Mouse (Mus musculus): Measurements from ENCODE around the gene Pde1a. TPM values are rescaled to one million over a fixed set of nuclear protein-coding genes. Genes with fewer than 3 reads are reported as not detected.

The Pde1a gene
- polyA plus RNA-seq, 1 experiment from 2014 or later = 21.3 TPM

DNA sequence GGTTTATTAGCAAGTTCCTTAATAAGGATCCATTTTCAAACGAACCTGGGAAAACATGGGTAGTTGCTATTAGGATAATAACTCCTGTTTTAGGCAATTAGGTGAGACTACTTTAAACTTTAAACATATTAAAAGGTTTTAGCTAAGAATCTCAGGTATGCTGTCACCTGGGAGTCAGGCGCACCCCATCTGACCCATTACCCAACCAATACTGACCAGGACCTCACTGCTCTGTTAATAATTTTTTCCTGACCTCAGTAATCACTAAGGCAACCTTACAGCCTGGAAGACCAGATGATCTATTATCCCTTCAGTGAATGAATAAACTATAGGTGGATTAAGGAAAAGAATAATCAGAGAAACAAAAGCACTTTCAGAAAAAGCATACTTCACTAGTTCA, 100.2 kb downstream of the Pde1a start:
- 75% methylated on average over 2 of the region's 2 CpGs for WGBS (ENCODE audit: insufficient replicate concordance)
- H3K36me3 ChIP-seq (ENCODE audit: control insufficient read depth, insufficient read depth, low read length) = no peaks in the 10 kb centered on the region
- ATAC-seq (replicated peaks; ENCODE audit: insufficient number of reproducible peaks, low FRiP score, low TSS enrichment) = no peak
- 0 out of 2 replicates have a peak, but pooled peaks cover 3% of the 10 kb centered on the region for H3K4me1 ChIP-seq (ENCODE audit: control insufficient read depth, insufficient read depth, low read length)
- no peak overlapping the region for H3K4me2 ChIP-seq
- no peak overlapping the region for H3K4me3 ChIP-seq (ENCODE audit: low read depth, low read length)
- no peaks in the 10 kb centered on the region for H3K27me3 ChIP-seq (ENCODE audit: control insufficient read depth, insufficient read depth, low read length)
- H3K9ac ChIP-seq (ENCODE audit: low read depth, low read length) = no peak overlapping the region
- H3K9me3 ChIP-seq (replicated peaks; ENCODE audit: control insufficient read depth, low read length) = no peaks in the 10 kb centered on the region
- H3K27ac ChIP-seq (ENCODE audit: low read depth, low read length) = no peak overlapping the region

DNA sequence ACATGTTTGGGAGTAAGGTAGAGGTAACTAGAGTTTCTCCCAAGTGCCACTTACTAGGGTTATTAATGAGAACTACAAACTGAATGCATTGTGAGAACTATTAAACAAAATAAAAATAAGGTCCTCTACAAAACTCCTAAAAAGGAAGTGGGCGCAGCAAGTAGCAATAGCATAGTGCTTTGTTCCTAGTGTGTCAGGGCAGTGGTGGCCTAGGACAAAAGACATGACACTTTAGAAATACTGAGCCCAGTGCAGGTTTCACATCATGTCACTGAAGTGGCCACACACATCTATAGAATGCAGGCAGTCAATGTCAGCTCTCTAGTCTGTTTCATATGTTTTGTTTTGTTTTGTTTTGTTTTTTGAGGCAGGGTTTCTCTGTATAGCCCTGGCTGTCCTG, 103.2 kb downstream of the Pde1a start:
- Histone ChIP-seq H3K27ac (ENCODE audit: low read depth, low read length) (no peak overlapping the region), H3K4me3 (ENCODE audit: low read depth, low read length) (no peak overlapping the region), H3K4me2 (no peak overlapping the region), H3K9ac (ENCODE audit: low read depth, low read length) (no peak overlapping the region), H3K27me3 (ENCODE audit: control insufficient read depth, insufficient read depth, low read length) (no peaks in the 10 kb centered on the region), H3K9me3 (replicated peaks; ENCODE audit: control insufficient read depth, low read length) (no peaks in the 10 kb centered on the region), H3K4me1 (ENCODE audit: control insufficient read depth, insufficient read depth, low read length) (0 out of 2 replicates have a peak, but pooled peaks cover 3% of the 10 kb centered on the region), H3K36me3 (ENCODE audit: control insufficient read depth, insufficient read depth, low read length) (no peaks in the 10 kb centered on the region)
- no peak for ATAC-seq (replicated peaks; ENCODE audit: insufficient number of reproducible peaks, low FRiP score, low TSS enrichment)
- 83% methylated on average over 1 of the region's 1 CpGs for WGBS (ENCODE audit: insufficient replicate concordance)

DNA sequence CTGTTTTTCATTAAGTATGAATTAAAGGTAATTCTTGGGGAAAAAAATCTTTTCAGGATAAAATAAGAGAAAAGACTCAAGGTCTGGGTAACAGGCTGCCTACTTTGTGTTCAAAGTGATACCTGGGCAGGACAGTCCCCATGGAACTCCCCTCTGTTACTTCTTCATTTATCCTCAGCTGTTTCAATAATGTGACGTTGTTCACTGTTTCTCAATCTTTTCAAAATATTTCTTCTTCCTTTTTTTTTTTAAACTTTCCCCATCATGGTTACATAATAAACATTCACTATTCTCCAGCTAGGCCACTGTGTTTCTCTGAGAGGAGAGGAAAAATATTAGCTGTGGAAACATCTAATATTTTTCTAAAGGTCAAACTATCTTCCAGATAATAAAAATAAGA, 103.7 kb downstream of the Pde1a start:
- no peak overlapping the region for H3K4me2 ChIP-seq
- no peaks in the 10 kb centered on the region for H3K27me3 ChIP-seq (ENCODE audit: control insufficient read depth, insufficient read depth, low read length)
- no peak overlapping the region for H3K27ac ChIP-seq (ENCODE audit: low read depth, low read length)
- no peak overlapping the region for H3K9ac ChIP-seq (ENCODE audit: low read depth, low read length)
- H3K4me3 ChIP-seq (ENCODE audit: low read depth, low read length) = no peak overlapping the region
- no peak for ATAC-seq (replicated peaks; ENCODE audit: insufficient number of reproducible peaks, low FRiP score, low TSS enrichment)
- no peaks in the 10 kb centered on the region for H3K36me3 ChIP-seq (ENCODE audit: control insufficient read depth, insufficient read depth, low read length)
- WGBS (ENCODE audit: insufficient replicate concordance) = 57% methylated on average over 1 of the region's 1 CpGs
- 0 out of 2 replicates have a peak, but pooled peaks cover 3% of the 10 kb centered on the region for H3K4me1 ChIP-seq (ENCODE audit: control insufficient read depth, insufficient read depth, low read length)
- no peaks in the 10 kb centered on the region for H3K9me3 ChIP-seq (replicated peaks; ENCODE audit: control insufficient read depth, low read length)

DNA sequence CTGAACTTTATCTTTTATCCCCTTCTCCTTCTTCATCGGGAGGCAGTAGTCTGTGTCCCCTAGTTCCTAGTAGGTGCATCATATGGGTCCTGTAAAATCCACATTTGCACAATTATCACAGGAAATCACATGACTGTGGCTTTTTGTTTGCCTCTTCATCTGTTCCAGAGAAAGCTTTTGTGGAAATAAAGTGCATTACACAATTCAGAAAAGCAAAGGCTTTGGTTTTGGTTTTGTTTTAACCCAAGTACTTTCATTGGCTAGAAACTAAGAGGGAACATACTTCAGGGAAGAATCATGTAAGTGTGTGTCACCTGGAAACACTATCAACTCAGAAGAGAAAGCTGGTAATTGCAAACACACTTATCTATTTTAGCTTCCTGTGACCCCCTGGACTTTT, 104.2 kb downstream of the Pde1a start:
- Histone ChIP-seq H3K4me3 (ENCODE audit: low read depth, low read length) (no peak overlapping the region), H3K27me3 (ENCODE audit: control insufficient read depth, insufficient read depth, low read length) (no peaks in the 10 kb centered on the region), H3K4me1 (ENCODE audit: control insufficient read depth, insufficient read depth, low read length) (0 out of 2 replicates have a peak, but pooled peaks cover 3% of the 10 kb centered on the region), H3K4me2 (no peak overlapping the region), H3K27ac (ENCODE audit: low read depth, low read length) (no peak overlapping the region), H3K36me3 (ENCODE audit: control insufficient read depth, insufficient read depth, low read length) (no peaks in the 10 kb centered on the region), H3K9ac (ENCODE audit: low read depth, low read length) (no peak overlapping the region), H3K9me3 (replicated peaks; ENCODE audit: control insufficient read depth, low read length) (no peaks in the 10 kb centered on the region)
- WGBS (ENCODE audit: insufficient replicate concordance) = 49% methylated on average over 1 of the region's 1 CpGs
- ATAC-seq (replicated peaks; ENCODE audit: insufficient number of reproducible peaks, low FRiP score, low TSS enrichment) = no peak

- no peak overlapping the region for H3K9ac ChIP-seq (ENCODE audit: low read depth, low read length)
- H3K4me2 ChIP-seq = no peak overlapping the region
- no peaks in the 10 kb centered on the region for H3K4me1 ChIP-seq (ENCODE audit: control insufficient read depth, insufficient read depth, low read length)
- H3K9me3 ChIP-seq (replicated peaks; ENCODE audit: control insufficient read depth, low read length) = no peaks in the 10 kb centered on the region
- no peak overlapping the region for H3K4me3 ChIP-seq (ENCODE audit: low read depth, low read length)
- H3K27me3 ChIP-seq (ENCODE audit: control insufficient read depth, insufficient read depth, low read length) = no peaks in the 10 kb centered on the region
- ATAC-seq (replicated peaks; ENCODE audit: insufficient number of reproducible peaks, low FRiP score, low TSS enrichment) = no peak
- no peaks in the 10 kb centered on the region for H3K36me3 ChIP-seq (ENCODE audit: control insufficient read depth, insufficient read depth, low read length)
- 76% methylated on average over 3 of the region's 3 CpGs for WGBS (ENCODE audit: insufficient replicate concordance)
- H3K27ac ChIP-seq (ENCODE audit: low read depth, low read length) = no peak overlapping the region
These were observed 115.1 kb downstream of the Pde1a start for GRCm38 (mm10) chr2:80014161-80014560.

GRCm38 (mm10) chr2:80013060-80013459, 116.2 kb downstream of the Pde1a start:
- no peak for ATAC-seq (replicated peaks; ENCODE audit: insufficient number of reproducible peaks, low FRiP score, low TSS enrichment)
- H3K27ac ChIP-seq (ENCODE audit: low read depth, low read length) = no peak overlapping the region

DNA sequence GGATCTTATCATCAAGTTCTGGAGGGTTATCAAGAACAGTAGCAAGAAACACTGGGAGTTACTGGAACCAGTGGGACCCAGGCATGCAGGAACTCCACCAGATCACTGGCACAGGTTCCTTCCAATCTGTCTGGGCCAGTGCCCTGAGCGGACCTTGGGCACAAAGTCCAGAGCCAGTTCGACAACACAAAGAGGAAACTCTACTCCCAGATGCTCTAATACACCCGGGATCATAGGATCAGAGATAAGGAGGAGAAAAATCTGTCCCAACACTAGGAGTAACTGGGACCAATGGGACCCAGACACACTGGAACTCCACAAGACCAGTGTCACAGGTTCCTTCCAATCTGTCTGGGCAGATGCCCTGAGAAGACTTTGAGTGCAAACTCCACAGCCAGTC, 130.1 kb downstream of the Pde1a start:
- Histone ChIP-seq H3K9me3 (replicated peaks; ENCODE audit: control insufficient read depth, low read length) (no peaks in the 10 kb centered on the region), H3K4me2 (no peak overlapping the region), H3K4me3 (ENCODE audit: low read depth, low read length) (no peak overlapping the region), H3K9ac (ENCODE audit: low read depth, low read length) (no peak overlapping the region), H3K27me3 (ENCODE audit: control insufficient read depth, insufficient read depth, low read length) (no peaks in the 10 kb centered on the region), H3K4me1 (ENCODE audit: control insufficient read depth, insufficient read depth, low read length) (no peaks in the 10 kb centered on the region), H3K27ac (ENCODE audit: low read depth, low read length) (no peak overlapping the region), H3K36me3 (ENCODE audit: control insufficient read depth, insufficient read depth, low read length) (no peaks in the 10 kb centered on the region)
- WGBS (ENCODE audit: insufficient replicate concordance) = 73% methylated on average over 3 of the region's 3 CpGs
- no peak for ATAC-seq (replicated peaks; ENCODE audit: insufficient number of reproducible peaks, low FRiP score, low TSS enrichment)

More at GRCm38 (mm10) chr2:80013060-80013459, 116.2 kb downstream of the Pde1a start:
- WGBS (ENCODE audit: insufficient replicate concordance) = 65% methylated on average over 4 of the region's 4 CpGs
- H3K9ac ChIP-seq (ENCODE audit: low read depth, low read length) = no peak overlapping the region
- H3K4me3 ChIP-seq (ENCODE audit: low read depth, low read length) = no peak overlapping the region
- no peaks in the 10 kb centered on the region for H3K36me3 ChIP-seq (ENCODE audit: control insufficient read depth, insufficient read depth, low read length)
- no peak overlapping the region for H3K4me2 ChIP-seq
- no peaks in the 10 kb centered on the region for H3K9me3 ChIP-seq (replicated peaks; ENCODE audit: control insufficient read depth, low read length)
- no peaks in the 10 kb centered on the region for H3K27me3 ChIP-seq (ENCODE audit: control insufficient read depth, insufficient read depth, low read length)
- H3K4me1 ChIP-seq (ENCODE audit: control insufficient read depth, insufficient read depth, low read length) = no peaks in the 10 kb centered on the region

DNA sequence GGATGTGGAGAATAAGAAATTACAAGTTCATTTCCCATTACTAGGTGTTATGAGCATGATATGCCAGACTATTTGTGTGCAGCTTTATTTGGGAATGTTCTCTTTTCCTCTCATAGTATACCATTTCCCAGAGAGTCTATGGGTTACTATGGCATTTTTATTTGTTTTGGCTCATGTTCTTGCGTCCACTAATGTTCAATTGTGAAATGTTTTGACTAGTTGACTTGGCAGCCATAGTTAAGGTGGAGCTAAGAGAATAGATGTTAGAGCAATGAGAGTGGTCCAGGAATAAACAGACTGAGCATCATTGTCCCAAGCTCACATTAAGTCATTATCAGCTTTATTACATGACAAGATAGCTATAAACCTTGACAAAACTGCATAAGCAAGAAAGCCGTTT, 130.8 kb downstream of the Pde1a start:
- no peak overlapping the region for H3K27ac ChIP-seq (ENCODE audit: low read depth, low read length)
- WGBS (ENCODE audit: insufficient replicate concordance) = 79% methylated on average over 2 of the region's 2 CpGs
- no peak for ATAC-seq (replicated peaks; ENCODE audit: insufficient number of reproducible peaks, low FRiP score, low TSS enrichment)

DNA sequence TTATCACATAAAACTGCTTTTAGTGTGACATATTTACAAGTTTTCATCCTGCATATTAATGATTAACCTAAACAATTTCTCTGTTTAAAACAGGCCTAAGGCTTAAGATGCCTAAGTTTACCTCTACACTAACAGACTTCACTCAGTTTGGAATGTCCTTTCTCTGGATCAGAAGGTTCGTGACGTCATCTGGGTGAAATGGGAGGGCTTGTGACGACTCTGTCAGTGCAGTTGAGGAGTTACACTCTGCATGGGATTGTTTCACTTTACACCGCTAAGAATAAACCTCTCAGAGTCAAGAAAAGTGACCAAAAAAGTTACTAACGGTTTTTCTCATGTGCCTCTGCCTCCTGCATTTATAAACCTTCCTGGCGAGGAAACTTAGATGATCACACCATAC, 137.6 kb downstream of the Pde1a start:
- H3K27ac ChIP-seq (ENCODE audit: low read depth, low read length) = no peak overlapping the region
- H3K27me3 ChIP-seq (ENCODE audit: control insufficient read depth, insufficient read depth, low read length) = no peaks in the 10 kb centered on the region
- H3K9ac ChIP-seq (ENCODE audit: low read depth, low read length) = no peak overlapping the region
- no peaks in the 10 kb centered on the region for H3K36me3 ChIP-seq (ENCODE audit: control insufficient read depth, insufficient read depth, low read length)
- no peaks in the 10 kb centered on the region for H3K9me3 ChIP-seq (replicated peaks; ENCODE audit: control insufficient read depth, low read length)
- no peak for ATAC-seq (replicated peaks; ENCODE audit: insufficient number of reproducible peaks, low FRiP score, low TSS enrichment)
- 64% methylated on average over 6 of the region's 6 CpGs for WGBS (ENCODE audit: insufficient replicate concordance)
- no peak overlapping the region for H3K4me2 ChIP-seq
- no peak overlapping the region for H3K4me3 ChIP-seq (ENCODE audit: low read depth, low read length)
- H3K4me1 ChIP-seq (ENCODE audit: control insufficient read depth, insufficient read depth, low read length) = no peaks in the 10 kb centered on the region

More for the DNA sequence above, 130.8 kb downstream of the Pde1a start:
- Histone ChIP-seq H3K4me2 (no peak overlapping the region), H3K9me3 (replicated peaks; ENCODE audit: control insufficient read depth, low read length) (no peaks in the 10 kb centered on the region), H3K27me3 (ENCODE audit: control insufficient read depth, insufficient read depth, low read length) (no peaks in the 10 kb centered on the region), H3K36me3 (ENCODE audit: control insufficient read depth, insufficient read depth, low read length) (no peaks in the 10 kb centered on the region), H3K9ac (ENCODE audit: low read depth, low read length) (no peak overlapping the region), H3K4me1 (ENCODE audit: control insufficient read depth, insufficient read depth, low read length) (no peaks in the 10 kb centered on the region), H3K4me3 (ENCODE audit: low read depth, low read length) (no peak overlapping the region)
